11 mouse cellular contexts compared by ENCODE assay signal in the genomic region with DNA sequence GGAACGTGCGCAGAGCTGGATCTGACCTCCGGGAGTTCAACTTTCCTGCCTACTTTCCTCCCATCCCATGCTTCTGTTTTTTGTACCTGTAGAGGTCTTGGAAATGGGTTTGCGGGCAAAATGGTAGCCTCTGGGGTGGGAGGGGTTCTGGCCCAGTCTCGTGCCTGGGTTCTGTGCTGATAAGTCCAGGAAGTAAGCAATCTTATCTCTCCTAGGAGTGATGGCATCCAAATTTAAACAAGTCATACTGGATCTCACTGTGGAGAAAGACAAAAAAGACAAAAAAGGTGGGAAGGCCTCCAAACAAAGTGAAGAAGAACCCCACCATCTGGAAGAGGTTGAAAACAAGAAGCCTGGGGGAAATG. TPM values are rescaled to one million over a fixed set of nuclear protein-coding genes. Genes with fewer than 3 reads are reported as not detected.
DNase-seq lines count a peak whose midpoint lies in the region; ATAC-seq and TF ChIP-seq lines count a peak whose summit lies in the region.
"Not testable (repeated sequence)": the region's sequence is repeated elsewhere in the genome, so short reads cannot be mapped to it uniquely, and the experiment has no call there.
"Had no signal": no experiment of that assay in that cellular context is flagged by ENCODE, and none has a peak within 500 bp of the region (broad histone marks: within the 10 kb centered on the region; RNA-seq: fewer than 3 reads in every experiment).

No protein-coding gene starts in this region.

- H3K4me3 ChIP-seq in embryonic facial prominence, embryonic 12.5 days: peak overlapping the region; percentile 36
- peak overlapping the region; percentile 34 for H3K4me3 ChIP-seq in forebrain, postnatal 0 days (ENCODE audit: low read depth, low read length)
- peak overlapping the region; percentile 35 for H3K4me3 ChIP-seq in hindbrain, embryonic 14.5 days (replicated peaks; ENCODE audit: low read length)
- H3K4me3 ChIP-seq in left cerebral cortex, adult 2 months: peak overlapping the region; percentile 30
- peak overlapping the region; percentile 65 for H3K4me3 ChIP-seq in liver, embryonic 16.5 days (ENCODE audit: low read depth, low read length)
- peak overlapping the region; percentile 41 for H3K4me3 ChIP-seq in midbrain, embryonic 15.5 days
- H3K4me3 ChIP-seq in testis, adult 2 months (ENCODE audit: control insufficient read depth, low read depth, low read length): peak overlapping the region; percentile 58

- TF ChIP-seq CTCF in forebrain, postnatal 0 days (IDR thresholded peaks at IDR 0.05; ENCODE audit: low read depth); left cerebral cortex, adult 2 months (IDR thresholded peaks at IDR 0.05); testis, adult 2 months (IDR thresholded peaks at IDR 0.05; ENCODE audit: control insufficient read depth, insufficient read depth, insufficient replicate concordance, low read depth, low read length): not testable (repeated sequence)

- DNase-seq in R1 (ENCODE audit: low read depth, low spot score): peak; percentile 32
- not testable (repeated sequence) for DNase-seq in forebrain, postnatal 0 days; hindbrain, embryonic 14.5 days (ENCODE audit: low spot score); left cerebral cortex, adult 2 months (ENCODE audit: extremely low spot score in 1 of 2, low spot score in 2 of 2)

- H3K9me3 ChIP-seq in embryonic facial prominence, embryonic 12.5 days; forebrain, postnatal 0 days (ENCODE audit: low read length); hindbrain, embryonic 14.5 days (ENCODE audit: control insufficient read depth, low read length); liver, embryonic 16.5 days (replicated peaks; ENCODE audit: control insufficient read depth, low read length); midbrain, embryonic 15.5 days: not testable (repeated sequence)

- H3K27me3 ChIP-seq in embryonic facial prominence, embryonic 12.5 days; forebrain, postnatal 0 days (ENCODE audit: insufficient read depth, low read length); hindbrain, embryonic 14.5 days (ENCODE audit: control insufficient read depth, insufficient read depth, low read length); liver, embryonic 16.5 days (ENCODE audit: control insufficient read depth, insufficient read depth, low read depth, low read length); midbrain, embryonic 15.5 days (replicated peaks); testis, adult 2 months (ENCODE audit: control insufficient read depth, insufficient read depth, low read length): not testable (repeated sequence)

- not testable (repeated sequence) for H3K36me3 ChIP-seq in embryonic facial prominence, embryonic 12.5 days; forebrain, postnatal 0 days (ENCODE audit: insufficient read depth); hindbrain, embryonic 14.5 days (replicated peaks; ENCODE audit: control insufficient read depth, insufficient read depth); liver, embryonic 16.5 days (ENCODE audit: control insufficient read depth, insufficient read depth); midbrain, embryonic 15.5 days (replicated peaks); testis, adult 2 months (ENCODE audit: control insufficient read depth, insufficient read depth, low read length)

- not testable (repeated sequence) for H3K4me1 ChIP-seq in embryonic facial prominence, embryonic 12.5 days; forebrain, postnatal 0 days (ENCODE audit: insufficient read depth); hindbrain, embryonic 14.5 days (replicated peaks; ENCODE audit: control insufficient read depth, insufficient read depth, low read length); midbrain, embryonic 15.5 days; testis, adult 2 months (ENCODE audit: control insufficient read depth, insufficient read depth, low read length)
- peaks cover 17% of the 10 kb centered on the region for H3K4me1 ChIP-seq in liver, embryonic 16.5 days (ENCODE audit: control insufficient read depth, low read depth, low read length)

- 34% methylated on average over 5 of the region's 5 CpGs for WGBS in embryonic facial prominence, embryonic 12.5 days
- 21% methylated on average over 5 of the region's 5 CpGs for WGBS in forebrain, postnatal 0 days
- WGBS in hindbrain, embryonic 14.5 days: 29% methylated on average over 5 of the region's 5 CpGs
- 28% methylated on average over 4 of the region's 5 CpGs for WGBS in liver, embryonic 16.5 days (ENCODE audit: insufficient replicate concordance)
- WGBS in midbrain, embryonic 15.5 days: 30% methylated on average over 5 of the region's 5 CpGs

- peak overlapping the region; percentile 48 for H3K4me2 ChIP-seq in embryonic facial prominence, embryonic 12.5 days (replicated peaks)
- H3K4me2 ChIP-seq in forebrain, postnatal 0 days (ENCODE audit: low read depth): peak overlapping the region; percentile 45
- H3K4me2 ChIP-seq in hindbrain, embryonic 14.5 days (replicated peaks): peak overlapping the region; percentile 51
- H3K4me2 ChIP-seq in liver, embryonic 16.5 days (ENCODE audit: low read depth, low read length): peak overlapping the region; percentile 12; the same call in 1 of the 2 replicates
- peak overlapping the region; percentile 50 for H3K4me2 ChIP-seq in midbrain, embryonic 15.5 days

- intact Hi-C loops in left cerebral cortex, adult 2 months (cut with DNase I): not testable (repeated sequence)

- TF ChIP-seq POLR2A in testis, adult 2 months (IDR thresholded peaks at IDR 0.05; ENCODE audit: control insufficient read depth, low read depth, low read length): not testable (repeated sequence)

- not testable (repeated sequence) for ATAC-seq in embryonic facial prominence, embryonic 12.5 days (ENCODE audit: insufficient number of reproducible peaks, insufficient read depth, low FRiP score, low TSS enrichment); forebrain, postnatal 0 days; hindbrain, embryonic 14.5 days (ENCODE audit: low FRiP score)
- ATAC-seq in liver, embryonic 16.5 days (ENCODE audit: low read depth): peak; percentile 43
- ATAC-seq in midbrain, embryonic 15.5 days (replicated peaks): peak; percentile 35; the same call in 1 of the 2 replicates

- H3K9ac ChIP-seq in embryonic facial prominence, embryonic 12.5 days: not testable (repeated sequence)
- peak overlapping the region; percentile 22; the same call in 1 of the 2 replicates for H3K9ac ChIP-seq in forebrain, postnatal 0 days
- peak overlapping the region; percentile 31; the same call in 1 of the 2 replicates for H3K9ac ChIP-seq in hindbrain, embryonic 14.5 days
- peak overlapping the region; percentile 67 for H3K9ac ChIP-seq in liver, embryonic 16.5 days (ENCODE audit: low read depth, low read length)
- peak overlapping the region; percentile 8; the same call in 1 of the 2 replicates for H3K9ac ChIP-seq in midbrain, embryonic 15.5 days

- not testable (repeated sequence) for H3K27ac ChIP-seq in embryonic facial prominence, embryonic 12.5 days; forebrain, postnatal 0 days (ENCODE audit: low read depth, low read length); hindbrain, embryonic 14.5 days; left cerebral cortex, adult 2 months; midbrain, embryonic 15.5 days; testis, adult 2 months (ENCODE audit: control insufficient read depth, insufficient read depth, low read depth, low read length)
- H3K27ac ChIP-seq in liver, embryonic 16.5 days (ENCODE audit: low read length): peak overlapping the region; percentile 19; the same call in 1 of the 2 replicates

RNA-seq across cellular contexts. Expression of a gene that starts 0.8 kb away (rescaled TPM):
- 68.5 and 68.7 TPM in 2 replicates for polyA plus RNA-seq in embryonic facial prominence, embryonic 12.5 days (2016; fragmentation: Nextera tagmentation; extraction: Ambion mirVana)
- total RNA-seq in forebrain, postnatal 0 days (2014; rRNA removed): 92.9 and 120 TPM in 2 replicates
- 204 and 211 TPM in 2 replicates for polyA plus RNA-seq in forebrain, postnatal 0 days (2015; fragmentation: Nextera tagmentation; extraction: Ambion mirVana)
- polyA plus RNA-seq in hindbrain, embryonic 14.5 days (2014; fragmentation: Nextera tagmentation; extraction: Ambion mirVana): 140 TPM in 2 replicates
- 10 to 100 TPM; 16.8 to 17.3 TPM for total RNA-seq in left cerebral cortex, adult 2 months (2021)
- polyA plus RNA-seq in liver, embryonic 16.5 days (2015; fragmentation: Nextera tagmentation; extraction: Ambion mirVana): 131 and 159 TPM in 2 replicates
- polyA plus RNA-seq in midbrain, embryonic 15.5 days (2015; fragmentation: Nextera tagmentation; extraction: Ambion mirVana): 136 and 147 TPM in 2 replicates
- polyA plus RNA-seq in testis, adult 2 months (2012; rRNA removed): 13.1 and 17.0 TPM in 2 replicates
- total RNA-seq: gastrocnemius, postnatal 14 days had no signal

RNA-seq across cellular contexts. Expression of a gene that starts 32.5 kb away (rescaled TPM):
- polyA plus RNA-seq in embryonic facial prominence, embryonic 12.5 days (2016; fragmentation: Nextera tagmentation; extraction: Ambion mirVana): 191 and 215 TPM in 2 replicates
- total RNA-seq in forebrain, postnatal 0 days (2014; rRNA removed): 112 and 117 TPM in 2 replicates
- 134 and 141 TPM in 2 replicates for polyA plus RNA-seq in forebrain, postnatal 0 days (2015; fragmentation: Nextera tagmentation; extraction: Ambion mirVana)
- polyA plus RNA-seq in hindbrain, embryonic 14.5 days (2014; fragmentation: Nextera tagmentation; extraction: Ambion mirVana): 129 and 130 TPM in 2 replicates
- 10 to 100 TPM; 30.8 to 39.2 TPM for total RNA-seq in left cerebral cortex, adult 2 months (2021)
- 170 and 186 TPM in 2 replicates for polyA plus RNA-seq in liver, embryonic 16.5 days (2015; fragmentation: Nextera tagmentation; extraction: Ambion mirVana)
- 112 and 114 TPM in 2 replicates for polyA plus RNA-seq in midbrain, embryonic 15.5 days (2015; fragmentation: Nextera tagmentation; extraction: Ambion mirVana)
- polyA plus RNA-seq in testis, adult 2 months (2012; rRNA removed): 3.8 and 4.2 TPM in 2 replicates

RNA-seq across cellular contexts. Expression of a gene that starts 54.6 kb away (rescaled TPM):
- polyA plus RNA-seq in embryonic facial prominence, embryonic 12.5 days (2016; fragmentation: Nextera tagmentation; extraction: Ambion mirVana): 0.10 TPM in 1 of 2 replicates, not detected in the other
- not detected in 2 replicates for total RNA-seq in forebrain, postnatal 0 days (2014; rRNA removed)
- 0.27 TPM in 1 of 2 replicates, not detected in the other for polyA plus RNA-seq in forebrain, postnatal 0 days (2015; fragmentation: Nextera tagmentation; extraction: Ambion mirVana)
- polyA plus RNA-seq in hindbrain, embryonic 14.5 days (2014; fragmentation: Nextera tagmentation; extraction: Ambion mirVana): not detected in 2 replicates
- total RNA-seq in left cerebral cortex, adult 2 months (2021): not detected
- polyA plus RNA-seq in liver, embryonic 16.5 days (2015; fragmentation: Nextera tagmentation; extraction: Ambion mirVana): 0.14 and 0.25 TPM in 2 replicates
- polyA plus RNA-seq in midbrain, embryonic 15.5 days (2015; fragmentation: Nextera tagmentation; extraction: Ambion mirVana): not detected in 2 replicates
- 42.6 and 67.8 TPM in 2 replicates for polyA plus RNA-seq in testis, adult 2 months (2012; rRNA removed)
- total RNA-seq: adrenal gland, postnatal 36 days; gastrocnemius, postnatal 14 days; layer of hippocampus, postnatal 36 days had no signal

Comparison
In these comparisons a context has a peak if more than half of its experiments do, and no peak if none do; other contexts are left out.
1. RNA of a gene that starts 32.5 kb away (polyA plus RNA-seq): 191 to 215 TPM in embryonic facial prominence, embryonic 12.5 days, 170 to 186 TPM in liver, embryonic 16.5 days, 134 to 141 TPM in forebrain, postnatal 0 days, 129 to 130 TPM in hindbrain, embryonic 14.5 days and 112 to 114 TPM in midbrain, embryonic 15.5 days; 3.8 to 4.2 TPM in testis, adult 2 months; every median in the first group is over 10 times any median in the second.
2. RNA of a gene that starts 54.6 kb away (polyA plus RNA-seq): 42.6 to 67.8 TPM in testis, adult 2 months; 0.27 TPM in forebrain, postnatal 0 days, 0.14 to 0.25 TPM in liver, embryonic 16.5 days, 0.10 TPM in embryonic facial prominence, embryonic 12.5 days, not detected in midbrain, embryonic 15.5 days and not detected in hindbrain, embryonic 14.5 days; every median in the first group is over 10 times any median in the second.
3. Peak in every context shown above with its lines, with median percentiles within 50 percentile points of each other: H3K4me2 ChIP-seq and H3K4me3 ChIP-seq.